Mouse (Mus musculus) T-helper 17 cell (primary cell): Measurements from ENCODE around the gene Ticam1.

Experiments
- in situ Hi-C, 2 experiments: fragments of 300-600 bp; cut with MboI, MseI; formaldehyde crosslinking; loops; 1 replicate in 1 of 2; 2 replicates in 1 of 2; pipeline ENCODE4 v1.15.1; 2025; ENCODE audit warnings: high pct_unique_total_duplicates in 2 of 2

Gene Ticam1

GRCm38 (mm10) chr17:56226566-56226965 lies 50.0 kb downstream of the Ticam1 start:
- in situ Hi-C loops, result no loop called here

- in situ Hi-C loops, result no loop called here
These were observed 51.7 kb downstream of the Ticam1 start for GRCm38 (mm10) chr17:56224916-56225315.

GRCm38 (mm10) chr17:56219805-56220204 lies 56.8 kb downstream of the Ticam1 start:
- in situ Hi-C loops, result no loop called here
